Mouse (Mus musculus): ENCODE results near the gene Zmynd8. TPM values are rescaled to one million over a fixed set of nuclear protein-coding genes. Genes with fewer than 3 reads are reported as not detected.
"Not testable (repeated sequence)": the region's sequence is repeated elsewhere in the genome, so short reads cannot be mapped to it uniquely, and the experiment has no call there.

The Zmynd8 gene
- polyA plus RNA-seq, 1 experiment = 3.0 TPM

DNA sequence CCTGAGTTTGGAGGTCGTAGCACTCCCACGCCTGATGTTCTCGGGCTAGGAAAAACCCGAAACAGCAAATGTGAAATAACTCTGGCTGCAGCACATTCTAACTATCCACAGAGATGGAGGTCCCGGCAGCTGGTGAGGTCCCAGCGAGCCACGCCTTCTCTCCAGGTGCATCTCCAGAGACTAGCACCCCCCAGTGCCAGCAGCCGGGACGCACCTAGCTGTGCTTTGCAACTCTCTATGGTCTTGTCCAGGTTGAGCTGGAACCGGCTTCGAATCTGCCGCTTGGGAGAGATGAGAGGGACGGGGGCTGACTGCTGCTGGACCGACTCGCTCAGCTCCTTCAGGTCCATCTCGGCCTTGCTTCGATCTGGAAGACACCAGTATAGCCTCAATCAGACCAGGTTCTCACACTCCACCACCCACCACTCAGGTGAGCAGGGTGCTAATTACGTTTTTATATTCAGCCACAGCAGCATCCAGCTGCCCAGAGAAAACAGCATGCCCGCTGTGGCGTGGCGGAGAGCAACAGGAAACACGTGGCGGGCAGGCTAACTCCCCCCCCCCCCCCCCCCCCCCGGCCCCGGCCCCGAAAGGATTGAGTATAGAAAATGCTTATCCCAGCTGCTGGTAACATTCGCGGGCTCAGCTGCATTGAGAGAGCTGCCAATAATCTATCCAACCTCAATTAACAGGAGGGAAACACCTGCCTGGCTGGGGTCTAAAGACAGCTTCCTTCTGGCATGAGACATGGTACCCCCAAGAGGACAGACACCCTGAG lies 83.5 kb downstream of the Zmynd8 start:
- H3K36me3 ChIP-seq (ENCODE audit: control insufficient read depth, insufficient read depth, low read length) = no peaks in the 10 kb centered on the region
- H3K27ac ChIP-seq (ENCODE audit: control insufficient read depth, insufficient read depth, low read depth, low read length) = no peak overlapping the region
- H3K27me3 ChIP-seq (ENCODE audit: control insufficient read depth, insufficient read depth, low read length) = no peaks in the 10 kb centered on the region
- no peak overlapping the region for H3K4me3 ChIP-seq (ENCODE audit: control insufficient read depth, low read depth, low read length)
- TF ChIP-seq CTCF (IDR thresholded peaks at IDR 0.05; ENCODE audit: control insufficient read depth, insufficient read depth, insufficient replicate concordance, low read depth, low read length) (no peak), POLR2A (IDR thresholded peaks at IDR 0.05; ENCODE audit: control insufficient read depth, low read depth, low read length) (no peak)
- no peaks in the 10 kb centered on the region; the same call in 1 of the 2 replicates for H3K4me1 ChIP-seq (ENCODE audit: control insufficient read depth, insufficient read depth, low read length)

GRCm38 (mm10) chr2:165812889-165813288 lies 85.9 kb downstream of the Zmynd8 start:
- no peak overlapping the region for H3K4me3 ChIP-seq (ENCODE audit: control insufficient read depth, low read depth, low read length)
- TF ChIP-seq CTCF (IDR thresholded peaks at IDR 0.05; ENCODE audit: control insufficient read depth, insufficient read depth, insufficient replicate concordance, low read depth, low read length) (no peak), POLR2A (IDR thresholded peaks at IDR 0.05; ENCODE audit: control insufficient read depth, low read depth, low read length) (no peak)
- no peaks in the 10 kb centered on the region for H3K36me3 ChIP-seq (ENCODE audit: control insufficient read depth, insufficient read depth, low read length)
- no peaks in the 10 kb centered on the region for H3K4me1 ChIP-seq (ENCODE audit: control insufficient read depth, insufficient read depth, low read length)
- H3K27me3 ChIP-seq (ENCODE audit: control insufficient read depth, insufficient read depth, low read length) = no peaks in the 10 kb centered on the region
- no peak overlapping the region for H3K27ac ChIP-seq (ENCODE audit: control insufficient read depth, insufficient read depth, low read depth, low read length)

DNA sequence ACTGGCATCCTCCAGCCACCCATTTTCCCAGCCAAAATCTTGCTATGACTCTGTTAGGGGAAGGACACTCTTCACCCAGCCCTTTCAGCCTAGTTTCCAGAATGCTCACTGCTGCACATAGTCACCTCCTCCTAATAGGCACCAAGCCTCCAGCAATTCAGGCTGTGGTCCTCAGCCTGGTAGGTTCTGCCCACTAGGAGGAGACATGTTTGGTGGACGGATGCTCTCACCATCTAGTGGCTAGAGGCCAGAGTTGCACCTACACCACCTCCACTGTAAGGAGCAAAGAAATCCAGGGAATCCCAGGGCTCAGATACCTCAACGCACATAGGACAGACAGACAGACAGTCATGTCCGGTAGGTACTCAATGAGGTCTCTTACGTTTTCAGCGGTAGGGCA lies 87.3 kb downstream of the Zmynd8 start:
- Histone ChIP-seq H3K4me3 (ENCODE audit: control insufficient read depth, low read depth, low read length) (no peak overlapping the region), H3K27me3 (ENCODE audit: control insufficient read depth, insufficient read depth, low read length) (no peaks in the 10 kb centered on the region), H3K27ac (ENCODE audit: control insufficient read depth, insufficient read depth, low read depth, low read length) (no peak overlapping the region), H3K36me3 (ENCODE audit: control insufficient read depth, insufficient read depth, low read length) (no peaks in the 10 kb centered on the region), H3K4me1 (ENCODE audit: control insufficient read depth, insufficient read depth, low read length) (no peaks in the 10 kb centered on the region)
- TF ChIP-seq POLR2A (IDR thresholded peaks at IDR 0.05; ENCODE audit: control insufficient read depth, low read depth, low read length) (no peak), CTCF (IDR thresholded peaks at IDR 0.05; ENCODE audit: control insufficient read depth, insufficient read depth, insufficient replicate concordance, low read depth, low read length) (peak; percentile 39; the same call in 1 of the 2 replicates)

- H3K36me3 ChIP-seq (ENCODE audit: control insufficient read depth, insufficient read depth, low read length) = no peaks in the 10 kb centered on the region
- no peak overlapping the region for H3K27ac ChIP-seq (ENCODE audit: control insufficient read depth, insufficient read depth, low read depth, low read length)
- no peak overlapping the region for H3K4me3 ChIP-seq (ENCODE audit: control insufficient read depth, low read depth, low read length)
- TF ChIP-seq CTCF (IDR thresholded peaks at IDR 0.05; ENCODE audit: control insufficient read depth, insufficient read depth, insufficient replicate concordance, low read depth, low read length) (no peak), POLR2A (IDR thresholded peaks at IDR 0.05; ENCODE audit: control insufficient read depth, low read depth, low read length) (no peak)
- no peaks in the 10 kb centered on the region for H3K27me3 ChIP-seq (ENCODE audit: control insufficient read depth, insufficient read depth, low read length)
- no peaks in the 10 kb centered on the region for H3K4me1 ChIP-seq (ENCODE audit: control insufficient read depth, insufficient read depth, low read length)
Measured at GRCm38 (mm10) chr2:165809901-165810477, 88.8 kb downstream of the Zmynd8 start.

GRCm38 (mm10) chr2:165809091-165809490 lies 89.7 kb downstream of the Zmynd8 start:
- Histone ChIP-seq H3K36me3 (ENCODE audit: control insufficient read depth, insufficient read depth, low read length) (no peaks in the 10 kb centered on the region), H3K4me3 (ENCODE audit: control insufficient read depth, low read depth, low read length) (no peak overlapping the region), H3K27ac (ENCODE audit: control insufficient read depth, insufficient read depth, low read depth, low read length) (no peak overlapping the region), H3K27me3 (ENCODE audit: control insufficient read depth, insufficient read depth, low read length) (no peaks in the 10 kb centered on the region), H3K4me1 (ENCODE audit: control insufficient read depth, insufficient read depth, low read length) (no peaks in the 10 kb centered on the region)
- TF ChIP-seq CTCF (IDR thresholded peaks at IDR 0.05; ENCODE audit: control insufficient read depth, insufficient read depth, insufficient replicate concordance, low read depth, low read length) (no peak), POLR2A (IDR thresholded peaks at IDR 0.05; ENCODE audit: control insufficient read depth, low read depth, low read length) (no peak)

DNA sequence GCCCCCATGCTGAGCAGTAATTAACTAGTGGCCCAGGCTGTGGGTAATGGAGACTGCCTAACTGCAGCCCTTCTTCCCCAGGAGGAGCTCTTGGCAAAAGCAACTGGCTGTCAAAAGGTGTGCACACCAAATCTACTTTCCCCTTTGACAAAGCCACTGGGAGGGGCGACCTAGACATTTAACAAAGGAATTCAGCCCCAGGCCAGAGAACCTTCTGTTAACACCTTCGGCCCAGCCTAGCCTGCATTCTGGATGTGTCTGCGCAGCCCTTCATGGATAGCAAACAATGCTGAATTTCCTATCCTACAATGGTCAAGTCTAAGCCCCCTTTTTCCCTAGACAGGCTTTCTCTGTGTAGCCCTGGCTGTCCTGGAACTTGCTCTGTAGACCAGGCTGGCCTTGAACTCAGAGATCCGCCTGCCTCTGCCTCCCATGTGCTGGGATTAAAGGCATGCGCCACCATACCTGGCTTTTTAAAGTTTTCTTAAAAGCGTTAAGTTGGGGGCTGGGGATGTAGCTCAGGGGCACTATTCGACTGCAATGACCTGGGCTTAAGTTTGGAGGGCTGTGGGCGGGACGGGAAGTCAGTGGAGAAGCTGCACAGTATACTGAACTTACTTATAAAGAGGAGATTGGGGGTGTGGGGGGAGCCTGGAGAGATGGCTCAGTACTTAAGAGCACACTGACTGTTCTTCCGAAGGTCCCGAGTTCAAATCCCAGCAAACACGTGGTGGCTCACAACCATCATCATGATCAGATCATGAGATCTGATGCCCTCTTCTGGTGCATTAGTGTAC lies 90.4 kb downstream of the Zmynd8 start:
- no peak overlapping the region for H3K27ac ChIP-seq (ENCODE audit: control insufficient read depth, insufficient read depth, low read depth, low read length)
- TF ChIP-seq POLR2A (IDR thresholded peaks at IDR 0.05; ENCODE audit: control insufficient read depth, low read depth, low read length) = no peak
- no peak for TF ChIP-seq CTCF (IDR thresholded peaks at IDR 0.05; ENCODE audit: control insufficient read depth, insufficient read depth, insufficient replicate concordance, low read depth, low read length)
- H3K4me1 ChIP-seq (ENCODE audit: control insufficient read depth, insufficient read depth, low read length) = no peaks in the 10 kb centered on the region
- H3K27me3 ChIP-seq (ENCODE audit: control insufficient read depth, insufficient read depth, low read length) = no peaks in the 10 kb centered on the region
- H3K4me3 ChIP-seq (ENCODE audit: control insufficient read depth, low read depth, low read length) = no peak overlapping the region
- no peaks in the 10 kb centered on the region for H3K36me3 ChIP-seq (ENCODE audit: control insufficient read depth, insufficient read depth, low read length)

GRCm38 (mm10) chr2:165800174-165800573 lies 98.6 kb downstream of the Zmynd8 start:
- H3K27me3 ChIP-seq (ENCODE audit: control insufficient read depth, insufficient read depth, low read length); H3K27ac ChIP-seq (ENCODE audit: control insufficient read depth, insufficient read depth, low read depth, low read length); H3K4me3 ChIP-seq (ENCODE audit: control insufficient read depth, low read depth, low read length); H3K4me1 ChIP-seq (ENCODE audit: control insufficient read depth, insufficient read depth, low read length); H3K36me3 ChIP-seq (ENCODE audit: control insufficient read depth, insufficient read depth, low read length): not testable (repeated sequence)
